Mouse (Mus musculus): ENCODE data around the gene Rnf150. TPM values are rescaled to one million over a fixed set of nuclear protein-coding genes. Genes with fewer than 3 reads are reported as not detected.

The Rnf150 gene
- total RNA-seq, 2 experiments from 2014 or later = 46.6 to 48.4 TPM

DNA sequence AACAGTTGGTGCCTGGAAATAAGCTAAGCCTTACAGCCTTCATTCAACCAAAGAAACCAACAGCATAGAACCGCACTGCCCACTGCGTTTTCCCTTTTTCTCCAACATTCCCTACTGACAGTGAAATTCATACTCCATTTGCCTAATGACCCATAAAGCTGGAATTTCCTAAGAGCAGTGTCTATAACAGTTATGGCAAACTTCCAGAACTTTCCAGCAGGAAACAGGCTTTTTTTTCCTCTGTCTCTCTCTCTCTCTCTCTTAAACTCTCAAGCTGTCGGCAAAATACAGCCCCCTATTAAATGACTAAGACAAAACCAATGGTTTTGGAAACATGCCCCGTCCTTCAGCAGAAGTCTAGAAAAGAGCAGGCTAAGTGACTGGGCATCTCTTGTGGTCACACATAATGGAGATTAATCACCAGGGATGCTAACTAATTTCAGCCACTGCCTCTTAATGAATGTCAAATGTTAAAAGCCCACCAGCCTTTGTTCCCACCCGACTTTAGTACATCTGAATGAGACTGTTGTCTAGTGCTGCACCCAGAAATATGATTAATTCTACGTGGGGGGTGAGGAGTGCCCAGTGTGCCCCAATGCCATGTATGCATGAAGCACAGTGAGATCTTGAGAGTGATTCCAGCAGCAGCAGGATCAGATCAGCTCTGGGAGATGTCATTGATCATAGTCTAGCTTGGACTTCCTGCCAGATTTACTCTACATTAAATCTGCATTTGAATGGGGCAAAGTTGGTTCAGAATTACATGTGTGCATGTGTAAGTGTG lies 80.3 kb downstream of the Rnf150 start:
- DNase-seq = no peak

DNA sequence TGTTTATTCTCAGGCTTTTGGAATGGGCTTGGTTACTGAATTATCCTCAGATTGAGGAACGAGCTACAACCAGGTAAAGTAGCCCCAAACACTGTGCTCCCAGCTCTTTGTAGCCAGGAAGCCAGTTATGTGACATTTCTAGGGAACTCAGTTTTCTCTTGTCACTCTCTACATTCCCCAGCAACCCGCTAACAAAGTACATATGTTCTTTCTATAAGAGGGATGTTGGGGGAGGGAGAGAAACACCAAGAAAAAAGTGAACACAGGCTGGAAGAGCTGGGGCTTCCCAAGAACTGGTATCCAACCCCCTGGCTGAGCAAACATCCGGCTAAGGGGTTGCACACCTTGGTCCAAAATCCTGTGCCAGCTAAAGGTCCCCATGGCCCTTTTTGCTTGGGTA lies 82.7 kb downstream of the Rnf150 start:
- DNase-seq = no peak

DNA sequence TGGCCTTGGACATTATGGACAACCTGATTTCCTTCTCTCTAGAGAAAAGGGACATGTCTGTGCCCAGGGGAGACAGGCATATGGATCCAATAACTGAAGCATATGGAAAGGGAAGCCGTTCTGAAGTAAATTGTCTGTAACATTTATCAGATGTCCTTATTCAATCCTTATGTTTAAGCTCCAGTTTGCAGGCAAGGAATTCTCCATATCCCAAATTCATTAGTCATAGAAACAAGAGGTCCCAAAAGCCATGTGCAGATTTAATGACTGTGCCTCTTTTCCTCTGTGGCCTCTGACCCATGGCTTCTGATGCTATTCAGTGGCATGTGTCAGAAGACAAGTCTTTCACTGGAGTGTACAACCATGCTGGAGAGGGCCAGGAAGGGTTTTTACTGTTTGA lies 83.5 kb downstream of the Rnf150 start:
- DNase-seq = no peak

DNA sequence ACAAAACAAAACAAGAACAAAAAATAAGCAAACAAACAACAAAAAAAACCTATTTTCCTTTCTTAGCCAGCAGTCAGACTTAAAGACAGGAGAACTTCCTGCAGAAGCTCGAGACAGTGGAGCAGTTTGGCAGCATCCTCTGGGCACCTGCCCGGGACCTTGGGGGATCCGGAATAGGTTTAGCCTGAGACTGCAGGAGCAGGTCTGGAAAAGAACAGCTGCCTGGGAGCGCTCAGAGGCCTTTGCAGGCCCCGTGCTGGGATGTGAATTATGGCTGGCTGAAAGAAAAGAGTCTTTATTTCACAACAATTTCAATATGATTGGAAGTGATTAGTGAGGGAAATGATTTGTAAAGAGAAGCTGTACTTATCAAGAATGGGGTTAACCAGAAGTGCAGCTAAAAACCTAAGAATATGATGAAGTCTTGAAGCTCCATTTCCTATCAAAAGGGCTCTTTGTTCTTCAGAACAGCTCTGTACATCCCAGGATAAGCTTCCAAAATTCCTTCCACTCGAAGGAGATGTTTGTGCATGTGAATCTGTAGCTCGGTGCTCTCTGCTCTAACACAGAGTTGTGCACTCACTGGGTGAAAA lies 92.1 kb downstream of the Rnf150 start:
- DNase-seq = no peak

DNA sequence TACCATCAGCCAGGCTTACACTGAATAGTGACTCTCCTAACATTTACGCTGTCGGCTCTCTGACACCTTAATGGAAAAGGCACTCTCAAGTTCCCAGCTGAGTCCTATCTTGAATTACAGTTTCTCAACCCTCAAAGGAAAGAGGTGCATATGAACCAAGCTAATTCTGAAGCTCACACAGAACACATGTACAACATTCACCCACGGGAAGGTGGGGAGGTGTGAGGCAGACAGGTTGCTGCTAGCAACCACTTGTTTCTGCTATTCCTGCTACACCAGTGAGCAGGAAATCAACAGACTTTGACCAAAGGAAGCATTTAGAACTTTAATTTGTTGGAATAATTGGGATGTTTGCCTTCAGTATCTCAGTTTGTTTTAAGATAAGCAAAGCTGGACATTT lies 96.3 kb downstream of the Rnf150 start:
- DNase-seq = no peak

DNA sequence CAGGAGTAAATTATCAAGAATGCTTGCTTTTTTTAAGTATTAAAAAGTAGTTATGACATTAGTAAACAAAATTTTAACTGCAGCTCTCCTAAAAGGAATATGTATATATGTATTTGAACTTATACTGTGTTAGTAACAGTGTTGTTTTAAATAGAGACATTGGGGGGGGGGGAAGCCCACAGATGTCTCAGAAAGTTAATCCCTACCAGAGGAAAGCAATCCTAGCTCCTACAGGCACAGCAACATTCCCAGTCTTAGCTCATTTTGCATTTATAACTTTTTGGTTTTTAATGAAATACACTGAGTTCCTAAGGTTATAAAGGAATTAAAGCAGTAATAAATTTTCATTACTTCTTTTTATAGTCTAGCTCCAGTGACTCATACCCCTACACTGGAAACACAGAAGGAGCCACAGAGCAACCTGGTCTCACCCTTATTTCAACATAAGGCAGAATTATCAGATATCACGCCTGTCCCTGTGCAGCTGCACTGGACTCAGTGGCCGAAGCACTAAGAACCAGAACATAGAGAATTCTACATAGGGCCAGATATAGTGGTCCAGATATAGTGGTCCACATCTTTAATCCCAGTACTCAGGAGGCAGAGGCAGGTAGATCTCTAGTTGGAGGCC lies 96.9 kb downstream of the Rnf150 start:
- DNase-seq = no peak

DNA sequence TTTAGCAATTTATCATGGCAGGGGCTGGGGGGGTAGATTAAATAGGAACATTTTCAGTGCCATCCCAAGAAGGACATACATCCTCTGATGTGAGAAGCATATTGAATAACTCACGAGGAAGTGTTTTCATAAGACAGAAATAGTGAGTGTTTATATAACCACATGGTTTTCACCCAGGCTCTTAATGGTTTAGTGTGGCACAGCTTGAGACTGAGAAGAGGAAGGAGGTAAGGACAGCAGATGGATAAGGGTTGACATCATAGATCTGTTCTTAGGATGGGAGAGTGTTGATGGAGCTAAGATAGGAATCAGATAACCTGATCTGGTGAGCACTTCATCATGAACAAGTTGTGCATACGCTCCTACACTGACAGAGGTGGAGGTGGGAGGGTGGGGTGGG lies 101.4 kb downstream of the Rnf150 start:
- no peak for DNase-seq

DNA sequence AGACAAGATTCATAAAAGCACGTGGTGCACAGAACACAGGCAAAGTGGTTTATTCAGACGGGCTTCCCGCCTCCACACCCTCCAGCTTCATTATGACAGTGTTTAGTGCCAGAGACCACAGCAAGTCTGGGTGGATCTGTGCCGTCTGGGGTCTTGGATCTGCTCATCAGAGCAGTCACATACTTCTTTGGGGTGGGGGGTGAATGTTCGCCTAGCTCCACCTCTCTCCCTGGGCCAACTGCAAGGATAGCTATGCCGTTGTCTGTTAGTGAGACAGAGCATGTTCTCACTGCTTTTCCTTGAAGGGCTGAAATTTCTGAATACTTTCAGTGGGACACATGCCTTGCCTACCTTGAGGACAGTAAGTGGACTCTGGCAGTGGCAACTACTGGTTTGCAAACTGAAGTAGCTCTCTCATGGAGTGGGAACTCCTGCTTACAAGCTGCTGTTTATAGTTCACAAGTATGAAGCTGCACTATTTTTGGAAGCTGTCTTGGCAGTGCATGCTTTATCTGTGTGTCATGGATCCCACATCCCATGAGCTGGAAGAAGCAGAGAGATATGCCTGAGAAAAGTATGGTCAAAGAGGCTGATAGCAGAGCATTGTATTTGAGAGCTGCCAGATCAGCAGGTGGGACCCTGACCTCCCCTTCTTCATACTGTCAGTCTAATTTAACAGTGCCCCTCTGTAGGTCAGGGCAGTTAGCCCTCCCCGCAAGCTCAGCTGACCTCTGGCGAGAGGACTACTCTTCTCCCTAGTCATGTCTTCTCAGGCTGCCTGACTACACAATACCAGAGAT lies 104.9 kb downstream of the Rnf150 start:
- DNase-seq = no peak

DNA sequence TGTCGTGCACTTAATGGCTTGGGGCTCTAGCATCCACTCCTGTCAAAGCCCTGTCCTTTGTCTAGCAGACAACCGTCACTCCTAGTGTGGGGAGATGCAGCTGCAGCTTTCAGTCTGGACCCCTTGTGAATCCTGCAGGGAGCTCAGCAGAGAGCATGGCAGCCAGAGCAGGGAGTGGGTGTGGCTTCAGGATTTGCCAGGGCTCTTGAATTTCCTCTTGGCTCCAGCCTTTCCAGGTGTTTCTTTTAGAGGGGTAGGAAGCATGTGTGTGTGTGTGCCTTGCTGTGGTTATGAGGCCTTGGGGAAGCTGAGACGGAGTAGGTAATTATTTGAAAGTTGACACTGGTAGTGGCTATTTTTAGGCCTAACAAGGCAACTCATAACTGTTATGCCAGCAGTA lies 106.8 kb downstream of the Rnf150 start:
- DNase-seq = no peak

DNA sequence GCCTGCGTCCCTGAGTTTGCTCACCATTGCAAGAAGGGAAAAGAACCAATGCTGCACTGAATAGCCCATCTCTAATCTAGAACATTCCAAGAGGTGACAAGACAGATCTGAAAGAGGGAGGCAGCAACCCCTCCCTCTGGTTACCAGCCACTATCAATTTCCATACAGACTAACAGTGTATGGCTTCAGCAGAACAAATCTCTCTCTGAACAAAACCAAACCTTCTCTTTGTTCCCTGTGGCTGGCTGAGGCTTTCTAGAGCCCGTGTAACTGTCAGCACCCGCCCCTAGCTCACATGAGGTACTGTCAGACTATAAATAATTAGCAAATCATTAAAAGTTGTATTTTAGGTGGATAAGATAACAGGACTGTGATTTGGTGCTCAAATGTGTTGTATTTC lies 109.7 kb downstream of the Rnf150 start:
- no peak for DNase-seq

DNA sequence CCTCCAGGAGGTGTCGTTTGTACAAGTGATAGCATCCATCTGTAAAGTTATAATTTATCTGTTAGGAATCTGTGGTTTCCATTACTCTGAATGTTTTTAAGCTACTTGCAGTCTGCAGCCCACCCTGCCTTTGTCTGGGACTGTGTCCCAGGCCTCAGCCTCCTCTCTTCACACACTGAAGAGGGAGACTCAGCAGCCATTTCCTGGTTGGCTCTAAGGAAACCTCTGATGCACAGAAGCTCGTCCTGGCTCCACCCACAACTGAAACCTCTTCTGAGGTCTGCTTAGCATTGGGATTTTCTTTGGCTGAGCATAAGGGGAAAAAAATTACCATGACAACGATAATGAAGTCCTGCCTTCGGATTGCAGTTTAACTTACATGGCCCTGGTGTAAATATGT lies 110.2 kb downstream of the Rnf150 start:
- no peak for DNase-seq

DNA sequence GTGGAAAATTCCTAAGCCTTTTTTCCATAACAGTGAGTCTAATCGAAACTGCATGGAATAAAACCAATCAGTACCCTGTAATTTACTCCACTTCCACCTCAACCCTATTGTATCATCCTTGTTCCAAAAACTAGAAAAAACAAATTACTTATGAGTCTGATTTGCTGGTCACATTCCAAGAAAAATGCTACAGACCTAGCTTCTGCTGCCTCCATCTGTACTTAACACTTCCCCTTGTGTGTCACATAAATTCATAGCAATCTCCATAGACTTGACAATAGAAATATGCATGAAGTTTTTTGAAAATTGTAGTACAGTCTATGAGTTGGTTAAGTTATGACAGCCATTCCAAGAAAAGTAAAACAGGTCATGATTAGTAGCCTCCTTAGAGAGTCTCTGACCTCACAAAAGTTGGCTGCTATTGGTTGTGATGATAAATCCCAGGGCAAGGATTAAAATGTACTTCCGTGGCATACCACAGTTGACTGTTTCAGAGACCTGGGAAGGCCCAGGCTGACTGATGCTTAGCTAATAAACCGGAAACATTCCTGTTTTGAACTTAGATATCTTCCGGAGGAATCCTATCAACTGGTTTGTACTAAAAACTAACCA lies 118.2 kb downstream of the Rnf150 start:
- DNase-seq = no peak

DNA sequence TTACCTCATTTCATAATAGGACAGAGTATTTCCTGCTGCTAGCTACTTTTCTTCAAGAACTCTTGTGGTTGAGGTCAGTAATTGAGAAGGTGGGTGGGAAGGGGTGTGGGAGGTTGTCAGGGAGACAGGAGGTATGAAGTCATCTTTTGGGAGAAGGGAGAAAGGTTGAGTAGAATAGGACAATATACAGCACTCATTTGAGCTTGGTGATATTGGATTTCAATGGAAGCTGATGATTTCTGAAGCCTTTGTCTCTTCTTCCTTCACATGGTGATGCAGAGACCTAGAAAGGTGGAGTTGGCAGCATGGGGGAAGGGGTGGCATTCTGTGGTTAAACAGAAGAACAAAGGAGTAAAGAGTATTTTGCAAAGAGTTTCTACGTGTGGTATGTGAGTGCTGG lies 119.7 kb downstream of the Rnf150 start:
- DNase-seq = no peak

DNA sequence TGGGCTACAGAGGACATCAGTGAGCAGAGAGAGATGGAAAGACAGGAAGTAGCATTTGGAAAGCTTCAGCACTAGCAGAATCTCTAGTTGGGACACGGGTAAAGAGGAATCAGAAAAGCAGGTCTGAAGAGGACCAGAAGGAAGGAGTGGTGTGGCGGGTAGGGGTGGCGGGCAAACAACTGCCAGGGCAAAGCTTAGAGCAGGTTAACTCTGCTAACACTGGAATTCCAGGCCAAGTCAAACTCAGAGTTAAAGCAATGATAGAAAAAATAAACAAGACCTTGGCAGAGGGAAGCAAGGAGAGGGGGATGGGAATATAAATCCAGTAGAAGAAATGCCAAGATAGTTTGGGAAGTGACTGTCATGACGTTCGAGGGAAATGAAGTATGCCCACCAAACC lies 120.1 kb downstream of the Rnf150 start:
- DNase-seq = no peak

DNA sequence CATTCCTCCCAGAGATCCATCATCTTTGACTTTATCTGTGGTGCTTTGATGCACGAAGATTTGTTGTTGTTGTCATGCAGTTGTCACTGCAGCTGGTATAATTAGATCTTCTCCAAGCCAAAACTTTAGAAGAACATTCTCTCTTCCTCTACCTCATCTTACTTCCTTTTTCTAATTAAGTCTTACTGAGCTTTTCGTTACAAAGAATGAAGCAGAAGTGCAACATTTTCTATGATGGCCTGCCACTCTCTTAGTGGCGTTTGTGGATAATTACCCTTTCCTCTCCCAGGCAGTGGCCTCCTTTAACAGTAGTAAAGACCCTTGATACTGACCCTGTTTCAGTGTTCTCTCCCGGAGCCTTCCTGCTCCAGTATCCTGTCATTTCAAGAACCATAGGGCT lies 128.9 kb downstream of the Rnf150 start:
- DNase-seq = no peak

DNA sequence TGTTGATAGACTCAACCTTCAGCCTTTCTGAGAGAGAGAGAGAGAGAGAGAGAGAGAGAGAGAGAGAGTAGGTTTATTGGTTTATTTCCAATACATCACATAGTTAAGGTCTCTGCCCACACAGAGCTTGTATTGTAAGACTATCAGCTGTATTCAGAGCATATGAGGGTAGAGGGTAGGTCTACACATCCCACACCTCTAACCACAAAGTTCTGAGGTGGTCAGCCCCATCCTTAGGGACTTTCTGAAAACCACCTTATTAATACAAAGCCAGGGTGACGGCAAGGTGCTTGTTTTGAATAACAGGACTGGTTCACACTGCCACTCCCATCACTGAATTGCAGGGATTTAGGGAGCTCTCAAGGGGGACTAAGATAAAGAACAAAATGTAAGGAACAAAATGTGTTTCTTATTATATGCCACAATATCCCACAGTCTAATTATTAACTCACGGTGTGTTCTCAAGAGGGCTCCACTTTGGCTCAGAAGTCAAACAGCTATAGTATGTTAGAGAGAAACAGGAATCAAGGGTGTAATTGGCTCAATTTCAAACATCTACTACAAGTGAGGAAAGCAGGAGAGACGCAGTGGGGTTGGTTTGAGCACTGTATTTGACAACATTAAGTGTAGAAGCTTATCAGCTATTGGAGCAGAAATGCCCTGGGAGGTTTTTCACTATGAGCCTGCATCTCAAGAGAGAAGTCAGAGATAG lies 132.7 kb downstream of the Rnf150 start:
- DNase-seq = no peak

DNA sequence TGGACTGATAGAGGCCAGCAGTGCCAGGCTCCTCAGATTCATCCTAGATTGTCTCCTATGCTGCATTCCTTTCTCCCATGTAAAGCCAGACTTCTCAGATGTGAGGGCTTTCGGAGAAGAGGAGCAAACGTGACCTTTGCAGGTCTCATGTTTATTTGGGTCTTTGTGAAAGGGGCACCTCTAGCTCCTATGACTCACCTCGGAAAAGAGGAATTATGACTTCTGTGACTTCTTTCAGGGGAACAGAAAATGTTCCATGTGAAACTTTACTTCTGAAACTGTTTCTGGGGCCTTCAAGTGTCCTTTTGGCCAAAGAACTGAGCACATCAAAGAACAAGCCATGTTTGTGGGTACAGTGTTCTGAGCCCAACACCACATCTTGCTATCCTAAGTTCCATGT lies 133.7 kb downstream of the Rnf150 start:
- no peak for DNase-seq

DNA sequence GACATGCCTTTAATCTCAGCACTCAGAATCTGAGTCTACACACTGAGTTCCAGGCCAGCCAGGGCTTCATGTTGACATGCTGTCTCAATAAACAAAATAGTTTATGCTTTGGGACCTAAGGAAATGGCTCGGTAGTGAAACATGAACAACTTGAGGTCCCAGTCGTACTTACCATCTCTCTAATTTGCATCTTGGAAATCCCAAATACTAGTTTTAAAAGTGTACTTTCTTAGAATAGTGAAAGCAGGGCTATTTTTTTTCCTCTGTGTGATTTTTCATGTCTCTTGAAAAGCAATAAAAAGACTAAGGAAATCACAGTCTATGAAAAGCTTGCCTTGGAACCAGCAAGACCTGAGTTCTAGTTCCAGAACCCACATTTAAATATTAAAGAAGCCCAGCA lies 135.6 kb downstream of the Rnf150 start:
- DNase-seq = no peak

DNA sequence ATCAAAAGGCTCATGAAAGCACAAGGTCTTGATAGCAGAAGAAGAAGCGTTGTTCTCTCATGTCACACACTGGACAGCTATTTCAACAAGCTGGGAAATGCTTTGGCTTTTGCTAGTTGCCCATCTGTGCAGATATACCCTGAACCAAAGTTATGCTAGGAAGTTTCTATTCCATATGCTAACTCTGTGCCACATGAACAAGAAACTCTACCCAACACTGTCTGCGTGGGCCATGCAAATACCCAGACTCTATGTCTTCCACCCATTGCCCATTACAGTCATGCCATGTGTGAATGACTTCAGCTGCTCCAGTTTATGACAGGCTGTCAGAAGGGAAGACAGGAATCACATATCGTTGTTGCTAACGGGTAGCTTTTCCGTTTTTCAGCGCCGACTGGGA lies 140.0 kb downstream of the Rnf150 start:
- DNase-seq = no peak

DNA sequence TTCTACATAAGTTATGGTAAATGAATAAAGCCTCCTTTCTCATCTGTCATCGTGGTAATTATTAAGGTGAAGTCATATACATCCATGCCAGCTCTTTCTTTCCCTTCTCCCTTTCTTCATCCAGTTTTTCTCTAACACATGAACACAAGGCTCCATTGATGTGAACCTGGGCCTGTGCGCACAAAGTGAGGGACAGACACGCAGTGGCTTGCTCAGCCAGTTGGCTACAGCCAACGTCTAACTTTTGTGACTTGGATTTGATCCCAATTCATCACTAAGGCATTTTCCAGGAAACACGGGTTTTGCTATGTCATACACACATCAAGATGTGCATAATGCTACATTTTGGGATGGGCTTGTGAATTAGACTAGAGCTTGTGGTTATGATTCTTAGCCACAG lies 146.3 kb downstream of the Rnf150 start:
- no peak for DNase-seq

DNA sequence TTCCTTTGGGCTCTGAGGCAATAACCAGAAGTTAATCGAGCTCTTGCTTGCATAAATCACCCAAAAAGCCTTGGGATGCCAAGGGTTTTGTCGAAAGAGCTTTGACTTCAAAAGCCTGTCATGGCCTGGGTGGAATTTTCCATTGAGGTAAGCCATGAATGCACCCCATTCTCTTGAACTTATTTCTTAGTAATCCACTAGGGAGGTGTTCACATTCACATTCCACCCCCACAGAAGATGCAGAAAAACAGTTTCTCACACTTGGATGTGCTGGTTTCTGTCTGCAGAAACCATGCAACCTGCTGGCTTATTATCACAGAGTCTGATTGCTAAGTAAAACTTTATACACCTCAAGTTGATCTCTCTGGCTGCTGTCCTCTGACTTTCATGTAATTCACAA lies 148.1 kb downstream of the Rnf150 start:
- DNase-seq = no peak

DNA sequence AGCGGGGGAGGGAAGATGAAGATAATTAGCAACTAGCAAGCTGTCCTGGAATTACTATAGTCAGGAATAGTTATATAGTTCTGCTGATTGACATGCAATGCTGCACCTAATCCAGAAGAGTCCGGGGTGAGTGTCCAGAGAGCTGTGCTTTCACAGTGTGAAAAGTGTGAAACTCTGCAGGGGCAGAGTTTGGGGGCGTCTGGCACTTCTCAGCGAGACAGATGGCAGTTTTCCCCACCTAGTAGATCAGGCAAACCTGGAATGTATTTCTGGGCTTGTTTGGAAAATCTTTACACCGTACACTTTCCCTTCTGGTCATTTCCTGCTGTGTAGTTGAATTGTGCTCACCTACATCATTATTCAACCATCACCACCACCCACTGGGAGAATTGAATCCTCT lies 148.6 kb downstream of the Rnf150 start:
- no peak for DNase-seq

All from layer of hippocampus, postnatal 36 days (tissue).